Mouse (Mus musculus) lung, adult 2 months (tissue): ENCODE results near the gene Entpd2.

Experiments
- CTCF ChIP-seq: fragments of 200-500 bp; IDR thresholded peaks from 2 replicates; pipeline ENCODE4 v1.5.1; 2011; ENCODE audit warnings: mild to moderate bottlenecking, low read length, control low read depth; ENCODE audit not compliant: insufficient read depth
- POLR2A ChIP-seq: fragments of 200-500 bp; IDR thresholded peaks from 2 replicates; pipeline ENCODE4 v1.6.1; 2011; ENCODE audit warnings: low read depth, mild to moderate bottlenecking, control low read depth, low read length, borderline replicate concordance; ENCODE audit errors: extremely low read depth

DNA sequence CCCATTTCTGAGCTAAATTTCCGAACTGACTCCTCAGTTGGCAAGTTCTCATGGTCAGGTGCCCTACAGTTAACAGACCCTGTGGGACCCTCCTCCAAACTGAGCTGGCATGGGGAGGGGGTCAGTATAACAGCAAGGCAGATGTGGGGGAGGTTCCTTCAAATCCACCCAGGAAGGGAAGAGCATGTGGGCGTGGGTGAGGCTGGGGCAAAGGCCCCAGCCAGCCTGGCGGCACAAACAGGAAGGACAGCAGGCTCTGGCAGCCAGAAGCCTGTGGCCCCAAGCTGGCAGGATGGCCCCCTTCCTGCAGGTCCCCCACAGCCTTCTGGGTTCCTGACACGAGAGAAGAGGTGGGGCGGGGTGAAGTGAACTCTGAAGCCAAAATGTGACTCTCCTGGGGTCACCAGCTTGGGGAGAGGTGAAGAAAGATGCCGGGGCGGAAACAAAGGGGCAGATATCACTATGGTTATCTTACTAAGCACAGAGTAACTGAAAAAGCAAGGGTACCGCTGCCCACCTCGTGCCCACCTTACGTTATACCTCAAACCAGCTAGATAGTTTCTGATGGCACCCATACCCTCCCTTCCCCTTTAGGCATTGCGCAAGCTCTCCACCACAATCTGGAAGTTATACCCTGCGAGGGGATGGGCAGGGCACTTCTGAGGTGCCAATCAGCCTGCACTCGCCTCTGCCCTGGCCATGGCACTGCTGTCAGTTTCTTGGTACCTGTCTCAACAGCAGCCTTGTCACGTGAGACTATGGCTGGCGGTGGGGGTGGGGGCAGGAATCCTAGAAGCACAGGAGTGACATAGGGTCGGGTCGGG is 27.1 kb downstream of the Entpd2 start, which contains the start of gene Fut7:
- TF ChIP-seq CTCF = no peak
- TF ChIP-seq POLR2A = no peak
